Mouse (Mus musculus) splenic B cell, adult 2 months (primary cell): ENCODE results near the gene Pyroxd2.

ENCODE experiments used
- DNase-seq: peaks from one replicate; pipeline ENCODE4 v3.0.0-alpha.2; 2011; ENCODE audit warnings: low read depth, low spot score
- H3K27me3 ChIP-seq: 2 replicates; pipeline ENCODE4 v1.6.1; 2012; ENCODE audit warnings: mild to moderate bottlenecking, low read length, moderate library complexity, mixed read lengths; ENCODE audit not compliant: control insufficient read depth, poor library complexity, insufficient read depth, severe bottlenecking
- H3K36me3 ChIP-seq: 2 replicates; pipeline ENCODE4 v1.6.1; 2012; ENCODE audit warnings: mild to moderate bottlenecking, low read length, moderate library complexity, mixed read lengths; ENCODE audit not compliant: control insufficient read depth, poor library complexity, insufficient read depth, severe bottlenecking

The Pyroxd2 gene

DNA sequence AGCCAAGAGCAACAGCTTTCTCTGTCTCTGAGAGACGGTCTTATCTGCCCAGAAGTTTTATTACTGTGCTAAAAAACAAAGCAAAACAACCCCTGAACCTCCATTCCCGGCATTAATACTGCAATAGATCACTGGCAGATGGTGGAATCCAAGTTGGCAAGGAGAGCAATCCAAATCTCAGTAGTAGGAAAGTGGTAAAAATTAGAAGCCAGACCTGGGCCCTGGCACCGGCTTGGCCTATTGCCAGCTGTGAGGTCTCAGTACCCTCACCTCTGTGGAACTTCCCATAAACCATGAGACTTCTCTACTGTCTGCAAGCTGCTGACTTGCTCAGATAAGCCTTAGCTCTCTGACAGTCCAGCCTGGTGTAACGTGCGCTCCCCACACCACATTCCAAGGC lies 17.6 kb downstream of the Pyroxd2 start:
- Histone ChIP-seq H3K27me3 (no peaks in the 10 kb centered on the region), H3K36me3 (no peaks in the 10 kb centered on the region)
- DNase-seq = no peak

DNA sequence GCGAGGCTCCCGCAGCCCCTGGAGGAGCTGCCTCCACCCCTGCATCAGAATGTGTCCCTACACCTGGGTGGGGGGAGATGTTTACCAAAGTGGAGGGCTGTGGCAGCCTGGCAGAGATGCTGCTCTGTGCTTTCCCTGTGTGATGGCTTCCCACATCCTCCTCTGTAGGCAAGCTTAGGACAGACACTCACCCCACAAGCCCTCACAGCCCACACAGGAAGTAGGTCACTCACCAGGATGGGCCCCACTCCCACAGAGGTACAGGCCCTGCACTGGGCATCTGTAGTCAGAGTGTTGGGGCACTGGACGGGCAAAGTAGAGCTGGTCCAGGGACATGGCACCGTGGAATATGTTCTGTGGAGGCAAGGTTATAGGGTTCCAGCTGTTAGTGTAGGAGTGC lies 25.2 kb downstream of the Pyroxd2 start:
- no peaks in the 10 kb centered on the region for H3K36me3 ChIP-seq
- DNase-seq = no peak
- H3K27me3 ChIP-seq = no peaks in the 10 kb centered on the region; the same call in 1 of the 2 replicates

DNA sequence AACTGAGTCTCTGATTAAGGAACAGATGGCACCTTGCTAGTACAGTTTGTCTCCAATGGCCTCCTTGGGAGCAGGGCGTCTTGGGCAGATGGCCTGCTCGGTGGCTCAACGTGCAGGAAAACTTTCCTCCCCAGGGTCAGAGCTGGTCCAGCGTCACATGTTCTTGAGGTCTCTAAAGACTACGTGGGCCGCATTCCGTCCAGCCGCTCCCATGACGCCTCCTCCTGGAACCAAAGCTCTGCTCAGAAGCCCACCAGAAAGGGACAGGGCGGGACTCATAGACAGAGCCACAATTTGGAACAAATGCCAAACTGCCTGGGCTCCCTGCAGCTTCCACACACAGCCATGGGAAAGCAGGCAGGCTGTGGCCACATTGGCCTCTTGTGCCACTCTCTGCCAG lies 25.8 kb downstream of the Pyroxd2 start:
- Histone ChIP-seq H3K36me3 (no peaks in the 10 kb centered on the region), H3K27me3 (no peaks in the 10 kb centered on the region; the same call in 1 of the 2 replicates)
- no peak for DNase-seq

DNA sequence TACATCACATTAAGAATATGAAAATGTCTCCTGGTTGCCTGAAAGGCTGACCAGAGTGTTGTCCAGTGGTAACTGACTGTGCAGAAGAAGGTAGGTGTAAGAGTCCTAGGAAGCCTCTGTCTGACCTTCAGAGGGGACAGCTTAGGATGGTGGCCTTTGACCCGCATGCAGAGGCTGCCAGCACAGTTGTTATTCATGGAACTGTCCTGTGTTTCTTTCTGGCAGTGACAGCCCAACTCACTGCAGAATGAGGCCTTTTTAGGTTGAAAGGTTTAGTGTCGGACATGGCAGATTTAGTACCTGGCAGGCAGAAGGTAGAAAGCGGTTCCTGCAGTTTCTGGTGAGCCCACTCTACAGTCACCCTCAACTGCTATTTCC lies 26.6 kb downstream of the Pyroxd2 start:
- DNase-seq = no peak
- Histone ChIP-seq H3K27me3 (no peaks in the 10 kb centered on the region; the same call in 1 of the 2 replicates), H3K36me3 (no peaks in the 10 kb centered on the region)

DNA sequence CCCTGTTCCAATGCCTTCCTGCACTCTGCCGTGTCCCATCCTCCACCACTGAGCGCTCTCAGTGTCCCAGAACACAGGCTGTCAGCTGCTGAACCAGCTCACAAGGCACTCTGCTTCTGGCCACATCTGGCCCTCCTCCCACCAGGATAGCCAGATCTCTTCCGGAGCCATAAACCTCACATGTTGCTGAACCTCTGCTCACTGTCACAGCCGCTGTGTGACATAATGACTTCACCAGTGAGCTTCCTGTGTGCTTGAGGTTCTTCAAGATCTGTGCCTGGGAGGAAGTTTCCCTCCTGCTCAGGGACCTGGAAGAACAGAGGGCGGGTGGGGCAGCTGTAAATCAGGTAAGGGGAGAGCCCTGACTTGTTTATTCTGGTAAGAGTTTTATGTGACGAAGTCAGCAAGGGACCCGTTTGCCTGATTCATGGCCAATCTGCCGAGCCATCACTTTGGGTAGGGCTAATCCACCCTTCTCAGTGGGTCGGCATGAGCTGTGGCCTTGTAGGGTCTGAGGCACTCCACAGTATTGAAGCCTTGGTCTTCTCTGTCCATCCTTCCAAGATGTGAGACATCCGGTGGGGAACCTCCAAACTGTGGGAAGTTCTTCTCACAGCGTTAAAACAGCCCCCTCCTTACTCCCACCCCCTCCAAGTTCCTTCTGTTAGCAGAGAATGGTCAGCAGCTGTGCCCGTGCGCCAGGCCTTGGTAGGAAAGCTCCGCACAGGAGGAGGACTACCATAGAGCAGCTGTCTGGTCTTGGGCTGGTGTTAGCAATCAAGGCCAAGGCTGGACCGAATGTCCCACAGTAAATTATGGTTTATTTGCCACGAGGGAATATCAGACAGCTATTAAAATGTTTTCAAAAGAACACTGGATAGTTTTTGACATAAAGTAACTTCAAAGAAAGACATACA lies 27.3 kb downstream of the Pyroxd2 start:
- no peak for DNase-seq

DNA sequence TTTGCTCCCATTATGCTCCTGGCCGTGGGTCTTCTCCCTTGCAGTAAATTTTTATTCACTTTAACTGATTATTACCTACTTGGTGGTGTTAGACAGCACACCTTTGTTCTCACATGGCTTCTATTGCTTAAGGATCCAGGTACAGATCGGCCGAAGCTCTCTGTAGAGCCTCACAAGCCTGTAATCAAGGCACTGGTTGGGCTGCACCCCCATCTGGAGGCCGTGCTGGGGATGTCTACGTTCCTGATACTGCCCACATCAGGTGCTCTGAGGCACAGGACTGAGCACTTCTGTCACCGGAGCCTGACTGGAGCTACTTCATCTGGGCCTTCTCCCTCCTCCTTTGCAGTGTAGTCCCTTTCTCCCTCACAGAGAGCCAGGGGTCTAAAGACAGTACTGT lies 29.3 kb downstream of the Pyroxd2 start:
- no peak for DNase-seq
- no peaks in the 10 kb centered on the region for H3K36me3 ChIP-seq
- no peaks in the 10 kb centered on the region; the same call in 1 of the 2 replicates for H3K27me3 ChIP-seq

More for the DNA sequence above, 27.3 kb downstream of the Pyroxd2 start:
- H3K27me3 ChIP-seq = no peaks in the 10 kb centered on the region; the same call in 1 of the 2 replicates
- H3K36me3 ChIP-seq = no peaks in the 10 kb centered on the region

DNA sequence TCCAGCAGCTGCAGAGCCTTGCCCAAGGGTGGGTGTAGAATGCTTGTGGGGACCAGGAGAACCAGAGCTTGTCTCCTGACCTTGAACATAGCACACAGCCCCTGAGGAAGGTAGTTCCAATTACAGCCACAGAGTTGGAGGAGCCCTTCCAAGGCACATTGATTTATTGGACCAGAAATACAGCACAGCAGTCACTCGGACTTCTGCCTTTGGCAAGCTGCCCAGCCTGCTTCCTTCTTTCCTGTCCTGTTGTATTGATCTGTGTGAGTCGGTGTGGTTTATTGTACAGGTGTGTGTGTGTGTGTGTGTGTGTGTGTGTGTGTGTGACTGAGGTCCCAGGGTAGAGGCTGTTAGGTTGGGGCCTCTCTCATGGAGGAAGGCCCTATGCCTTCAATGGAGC lies 30.1 kb downstream of the Pyroxd2 start:
- H3K27me3 ChIP-seq = no peaks in the 10 kb centered on the region; the same call in 1 of the 2 replicates
- DNase-seq = no peak
- H3K36me3 ChIP-seq = no peaks in the 10 kb centered on the region

DNA sequence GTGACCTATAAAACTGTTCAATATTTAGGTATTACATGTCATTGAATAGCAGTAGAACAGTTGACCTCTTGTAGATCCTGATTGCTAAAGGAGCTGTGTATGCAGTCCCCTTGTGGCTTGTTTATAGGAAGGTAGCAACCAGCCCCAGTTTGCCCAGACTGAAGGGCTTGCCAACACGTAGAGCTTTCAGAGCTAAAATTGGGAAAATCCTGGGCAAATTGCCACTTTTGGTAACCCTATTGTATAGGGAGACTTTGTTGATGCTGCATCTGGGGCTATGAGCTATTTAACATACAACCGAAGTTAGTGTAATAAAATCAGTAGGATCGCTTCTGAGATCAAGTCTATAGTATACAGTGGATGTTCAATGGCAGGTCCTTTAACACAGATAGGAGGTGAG lies 34.5 kb downstream of the Pyroxd2 start:
- DNase-seq = no peak
- H3K36me3 ChIP-seq = no peaks in the 10 kb centered on the region
- H3K27me3 ChIP-seq = no peaks in the 10 kb centered on the region; the same call in 1 of the 2 replicates

DNA sequence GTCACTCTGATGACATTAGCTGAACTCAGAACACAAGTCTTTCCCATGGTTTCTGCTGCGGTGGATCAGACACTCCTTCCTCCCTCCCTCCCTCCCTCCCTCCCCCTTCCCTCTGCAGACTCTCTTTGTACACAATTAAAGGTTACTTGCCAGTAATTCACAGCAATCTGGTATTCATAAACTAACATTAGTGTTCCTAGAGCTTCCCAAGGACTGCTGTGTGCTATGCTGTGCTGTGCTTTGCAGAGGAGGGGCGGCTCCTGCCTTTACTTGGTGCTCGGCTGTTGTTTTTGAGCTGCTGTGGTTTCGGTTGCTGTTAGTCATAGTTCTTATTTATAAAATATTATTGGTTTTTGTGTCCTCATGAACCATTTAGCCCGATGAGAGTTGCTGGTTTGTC lies 34.9 kb downstream of the Pyroxd2 start:
- Histone ChIP-seq H3K27me3 (no peaks in the 10 kb centered on the region; the same call in 1 of the 2 replicates), H3K36me3 (no peaks in the 10 kb centered on the region)
- no peak for DNase-seq

DNA sequence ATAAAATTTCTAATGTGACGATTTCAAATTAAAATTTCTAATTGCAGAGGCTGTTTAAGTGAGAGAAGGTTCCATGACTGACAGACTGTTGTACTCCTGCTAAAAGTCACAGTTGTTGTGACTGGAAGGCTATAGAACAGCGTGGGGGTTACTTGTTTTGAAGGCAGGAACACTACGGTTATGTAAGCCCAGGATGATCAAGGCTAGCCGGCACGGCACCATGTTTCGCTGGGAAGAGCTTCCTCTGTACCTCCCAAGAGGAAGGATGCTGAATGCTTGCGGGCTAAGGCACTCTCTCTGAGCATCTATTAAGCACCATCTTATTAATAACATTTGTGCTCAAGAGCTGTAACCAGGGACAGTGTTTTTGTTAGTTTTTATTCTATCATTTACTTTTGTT lies 36.1 kb downstream of the Pyroxd2 start:
- DNase-seq = no peak
- H3K36me3 ChIP-seq = no peaks in the 10 kb centered on the region
- no peaks in the 10 kb centered on the region for H3K27me3 ChIP-seq

DNA sequence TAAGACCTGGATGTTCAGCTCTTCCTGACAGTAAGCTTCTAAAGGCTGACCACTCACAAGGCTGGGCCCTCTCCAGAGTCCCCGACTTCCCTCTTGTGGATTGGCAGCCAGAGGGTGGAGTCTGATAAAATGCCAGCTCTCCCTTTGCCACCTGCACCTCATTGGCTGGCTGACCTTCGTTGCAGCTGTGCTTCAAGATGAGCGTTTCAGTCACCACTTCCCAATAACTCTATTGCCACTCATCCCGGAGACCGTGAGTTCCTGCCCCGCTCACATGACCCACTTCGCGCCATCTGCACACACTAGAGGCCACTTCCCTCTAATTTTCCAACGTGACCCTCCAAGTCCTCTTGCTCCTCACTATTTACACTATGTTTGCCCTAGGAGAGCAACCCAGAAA lies 38.8 kb downstream of the Pyroxd2 start:
- H3K36me3 ChIP-seq = no peaks in the 10 kb centered on the region
- DNase-seq = no peak
- no peaks in the 10 kb centered on the region for H3K27me3 ChIP-seq

DNA sequence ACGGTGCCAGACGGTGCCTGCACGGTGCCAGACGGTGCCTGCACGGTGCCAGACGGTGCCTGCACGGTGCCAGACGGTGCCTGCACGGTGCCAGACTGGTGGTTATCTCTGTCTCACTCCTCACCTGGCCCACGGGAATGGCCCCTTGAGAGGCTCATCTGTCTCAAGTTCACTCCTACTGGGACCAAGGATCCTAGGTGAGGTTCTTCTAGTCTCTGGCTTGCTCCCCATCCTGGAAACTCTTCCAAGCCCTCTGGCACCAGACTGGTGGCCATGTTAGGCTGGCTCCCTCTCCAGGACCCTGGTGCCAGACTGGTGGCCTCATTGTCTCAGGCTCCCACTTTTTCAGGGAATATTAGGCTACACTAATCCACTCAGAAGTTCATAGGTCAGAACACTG lies 53.1 kb downstream of the Pyroxd2 start:
- DNase-seq = no peak
- H3K36me3 ChIP-seq = no peaks in the 10 kb centered on the region
- no peaks in the 10 kb centered on the region for H3K27me3 ChIP-seq

DNA sequence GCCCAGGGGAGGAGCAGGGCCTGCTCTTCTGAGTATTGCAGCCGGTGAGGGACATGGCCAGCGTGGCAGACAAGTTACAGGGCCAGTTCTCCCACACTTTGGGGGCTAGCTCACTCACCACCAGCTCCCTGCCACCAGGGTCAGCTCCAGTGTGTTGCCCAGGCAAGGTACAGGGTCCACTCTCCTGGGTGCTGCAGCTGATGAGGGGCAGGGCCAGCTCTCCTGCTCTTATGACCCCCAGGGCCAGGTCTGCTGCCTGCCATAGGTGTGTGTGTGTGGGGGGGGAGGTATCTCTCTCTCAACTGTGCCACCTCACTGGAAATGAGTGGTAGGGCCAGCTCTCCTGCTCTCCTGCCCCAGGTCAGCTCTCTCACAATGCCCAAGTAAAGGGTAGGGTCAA lies 54.0 kb downstream of the Pyroxd2 start:
- DNase-seq = no peak
- H3K36me3 ChIP-seq = no peaks in the 10 kb centered on the region
- no peaks in the 10 kb centered on the region for H3K27me3 ChIP-seq

DNA sequence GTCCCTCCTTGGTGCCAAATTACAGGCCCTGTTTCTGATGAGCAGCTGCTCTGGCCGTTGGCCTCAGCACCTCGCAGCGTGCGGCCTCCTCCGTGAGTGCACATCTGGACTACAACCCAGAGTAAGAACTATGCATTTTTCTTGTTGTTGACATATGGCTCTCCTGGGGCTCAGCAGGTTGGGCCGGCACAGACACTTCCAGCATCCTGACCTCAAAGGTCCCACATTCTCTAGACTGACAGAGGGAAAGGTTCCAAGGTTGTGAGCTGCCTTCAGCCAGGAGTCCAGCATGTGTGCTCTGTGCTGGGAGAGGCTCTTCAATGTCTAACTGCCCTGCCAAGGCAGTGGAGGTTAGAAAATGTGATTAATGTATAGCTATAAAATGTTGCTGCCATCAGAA lies 55.2 kb downstream of the Pyroxd2 start:
- no peaks in the 10 kb centered on the region for H3K27me3 ChIP-seq
- no peaks in the 10 kb centered on the region for H3K36me3 ChIP-seq
- no peak for DNase-seq

DNA sequence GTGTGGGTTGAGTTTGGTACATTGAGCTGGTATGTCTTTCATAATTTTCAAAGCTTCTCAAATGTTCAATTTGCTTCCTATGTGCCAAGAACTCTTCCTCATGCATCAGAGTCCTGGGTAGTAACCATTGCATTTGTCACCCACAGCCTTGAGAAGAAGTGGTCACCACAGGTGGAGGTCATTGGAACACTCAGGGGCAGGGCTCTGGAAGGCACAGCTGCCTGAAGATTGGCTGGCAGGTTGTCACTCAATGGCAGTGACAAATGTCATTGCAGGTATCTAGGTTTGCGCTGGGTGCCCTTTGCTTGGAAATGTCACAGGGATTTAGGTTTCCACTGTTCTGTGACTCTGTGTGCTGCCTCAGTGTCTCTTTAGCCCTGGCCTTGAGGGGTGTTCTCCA lies 62.3 kb downstream of the Pyroxd2 start:
- no peak for DNase-seq
- no peaks in the 10 kb centered on the region for H3K36me3 ChIP-seq
- H3K27me3 ChIP-seq = no peaks in the 10 kb centered on the region

DNA sequence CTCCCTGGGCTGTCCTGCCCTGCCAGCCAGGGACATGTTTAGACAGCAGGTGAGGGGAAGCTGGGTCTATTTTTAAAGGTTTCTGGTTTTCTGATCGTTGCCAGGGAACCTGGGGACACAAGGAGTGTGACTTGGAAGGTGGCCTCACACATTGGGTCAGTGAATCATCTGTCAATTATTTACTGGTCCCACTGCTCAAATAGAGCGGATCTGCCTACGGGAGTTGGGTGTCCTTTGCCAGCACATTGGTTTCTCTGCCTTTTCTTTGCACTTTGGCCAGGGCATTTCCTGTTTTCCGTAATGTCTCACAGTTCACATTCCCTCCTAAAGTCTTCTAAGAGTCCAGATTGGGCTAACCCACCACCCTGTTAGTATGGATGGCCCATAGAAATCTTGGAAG lies 62.8 kb downstream of the Pyroxd2 start:
- Histone ChIP-seq H3K27me3 (no peaks in the 10 kb centered on the region), H3K36me3 (no peaks in the 10 kb centered on the region)
- DNase-seq = no peak
